Mouse (Mus musculus) thymus, adult 2 months (tissue): ENCODE data around the gene Abhd15.

Experiments used
- CTCF ChIP-seq: fragments of 200-500 bp; IDR thresholded peaks from 2 replicates; pipeline ENCODE4 v1.5.1; 2012; ENCODE audit warnings: mild to moderate bottlenecking, control low read depth, low read length, moderate library complexity, borderline replicate concordance; ENCODE audit not compliant: control insufficient read depth, poor library complexity, insufficient read depth; ENCODE audit errors: extremely low read depth
- POLR2A ChIP-seq: fragments of 200-500 bp; IDR thresholded peaks from 2 replicates; pipeline ENCODE4 v1.6.1; 2012; ENCODE audit warnings: mild to moderate bottlenecking, low read length, control low read depth, moderate library complexity; ENCODE audit not compliant: control insufficient read depth, poor library complexity, insufficient read depth; ENCODE audit errors: extremely low read depth

- TF ChIP-seq CTCF (peak; percentile 11; the same call in 1 of the 2 replicates), POLR2A (peak; percentile 77)
Observed at GRCm38 (mm10) chr11:77512891-77513810, 1.8 kb upstream of the Abhd15 start.
